ENCODE assay signal across 8 mouse cellular contexts in the genomic region with DNA sequence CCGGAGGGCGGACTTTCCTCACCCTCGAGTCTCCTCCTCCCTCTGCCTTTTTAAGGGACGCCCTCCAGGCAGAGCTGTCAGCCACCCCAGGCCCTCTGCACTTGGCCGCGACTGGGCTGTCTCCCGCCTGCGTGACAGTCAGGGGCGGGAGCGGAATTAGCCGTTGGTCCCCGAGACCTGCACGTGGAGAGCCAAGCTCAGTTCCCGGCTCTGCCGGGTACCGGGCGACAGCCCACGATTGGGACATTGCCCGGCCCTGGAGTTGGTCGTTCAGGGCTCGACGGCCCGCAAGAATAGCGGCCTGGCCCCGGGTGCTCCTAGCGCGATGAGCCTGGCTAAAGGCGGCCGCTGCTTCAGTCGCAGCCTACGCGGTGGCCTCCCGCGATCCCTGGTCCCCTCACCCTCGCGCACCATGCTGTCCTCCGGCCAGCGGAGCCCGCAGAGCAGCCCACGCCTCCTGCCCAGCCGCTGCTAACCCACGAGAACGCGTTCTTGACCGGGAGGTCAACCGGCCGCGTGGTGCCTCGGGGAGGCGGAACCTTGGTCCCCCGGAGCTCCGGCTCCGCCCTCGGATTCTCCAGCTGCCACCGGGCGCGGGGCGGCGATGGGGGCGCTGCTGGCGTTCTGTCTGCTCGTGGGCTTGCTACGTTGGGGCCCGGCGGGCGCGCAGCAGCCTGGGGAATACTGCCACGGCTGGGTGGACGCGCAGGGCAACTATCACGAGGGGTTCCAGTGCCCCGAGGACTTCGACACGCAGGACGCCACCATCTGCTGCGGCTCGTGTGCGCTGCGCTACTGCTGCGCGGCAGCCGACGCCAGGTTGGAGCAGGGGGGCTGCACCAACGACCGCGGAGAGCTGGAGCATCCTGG. TPM values are rescaled to one million over a fixed set of nuclear protein-coding genes. Genes with fewer than 3 reads are reported as not detected.
DNase-seq lines count a peak whose midpoint lies in the region; ATAC-seq lines count a peak whose summit lies in the region.

Gene Shisa3 (plus strand): TSS at position 79 of the 870 bp plus-strand sequence.

- H3K9me3 ChIP-seq in intestine, embryonic 15.5 days = no peaks in the 10 kb centered on the region
- H3K9me3 ChIP-seq in liver, embryonic 16.5 days (replicated peaks; ENCODE audit: control insufficient read depth, low read length) = no peaks in the 10 kb centered on the region
- H3K9me3 ChIP-seq in neural tube, embryonic 15.5 days (replicated peaks) = no peaks in the 10 kb centered on the region

- H3K27ac ChIP-seq in intestine, embryonic 15.5 days = peak within 1 kb of the TSS; percentile 11; the same call in 1 of the 2 replicates
- no peak within 1 kb of the TSS for H3K27ac ChIP-seq in liver, embryonic 16.5 days (ENCODE audit: low read length)
- no peak within 1 kb of the TSS for H3K27ac ChIP-seq in neural tube, embryonic 15.5 days (replicated peaks)

- peaks cover 51% of the 10 kb centered on the region for H3K27me3 ChIP-seq in intestine, embryonic 15.5 days (replicated peaks)
- peaks cover 67% of the 10 kb centered on the region for H3K27me3 ChIP-seq in liver, embryonic 16.5 days (ENCODE audit: control insufficient read depth, insufficient read depth, low read depth, low read length)
- peaks cover 56% of the 10 kb centered on the region for H3K27me3 ChIP-seq in neural tube, embryonic 15.5 days (replicated peaks)

- H3K4me2 ChIP-seq in intestine, embryonic 15.5 days (replicated peaks) = peak within 1 kb of the TSS; percentile 96
- H3K4me2 ChIP-seq in liver, embryonic 16.5 days (ENCODE audit: low read depth, low read length) = peak within 1 kb of the TSS; percentile 58
- H3K4me2 ChIP-seq in neural tube, embryonic 15.5 days = peak within 1 kb of the TSS; percentile 76

- H3K9ac ChIP-seq in intestine, embryonic 15.5 days = peak within 1 kb of the TSS; percentile 44
- H3K9ac ChIP-seq in liver, embryonic 16.5 days (ENCODE audit: low read depth, low read length) = no peak within 1 kb of the TSS
- peak within 1 kb of the TSS; percentile 29 for H3K9ac ChIP-seq in neural tube, embryonic 15.5 days (replicated peaks)

- intact Hi-C loops in gastrocnemius, postnatal 14 days (cut with DNase I; ENCODE audit: low total_unique reads) = no loop called here
- intact Hi-C loops in left cerebral cortex, postnatal 36 days (cut with DNase I) = loop anchor here (5.0 kb wide), 1 partner anchor 511 kb away; the partner anchor contains the start of gene Phox2b

- peak; percentile 84 for ATAC-seq in intestine, embryonic 15.5 days
- no peak for ATAC-seq in liver, embryonic 16.5 days (ENCODE audit: low read depth)
- peak; percentile 72 for ATAC-seq in neural tube, embryonic 15.5 days (ENCODE audit: low FRiP score)

- H3K4me3 ChIP-seq in intestine, embryonic 15.5 days (replicated peaks) = peak within 1 kb of the TSS; percentile 51
- H3K4me3 ChIP-seq in liver, embryonic 16.5 days (ENCODE audit: low read depth, low read length) = peak within 1 kb of the TSS; percentile 47
- H3K4me3 ChIP-seq in neural tube, embryonic 15.5 days (replicated peaks) = peak within 1 kb of the TSS; percentile 45

- no peaks in the 10 kb centered on the region for H3K36me3 ChIP-seq in intestine, embryonic 15.5 days
- no peaks in the 10 kb centered on the region for H3K36me3 ChIP-seq in liver, embryonic 16.5 days (ENCODE audit: control insufficient read depth, insufficient read depth)
- no peaks in the 10 kb centered on the region for H3K36me3 ChIP-seq in neural tube, embryonic 15.5 days

- H3K4me1 ChIP-seq in intestine, embryonic 15.5 days (replicated peaks) = peaks cover 15% of the 10 kb centered on the region
- H3K4me1 ChIP-seq in liver, embryonic 16.5 days (ENCODE audit: control insufficient read depth, low read depth, low read length) = peaks cover 5% of the 10 kb centered on the region
- H3K4me1 ChIP-seq in neural tube, embryonic 15.5 days = peaks cover 25% of the 10 kb centered on the region

- peak; percentile 19 for DNase-seq in ovary, postnatal 10 days (ENCODE audit: low spot score)
- DNase-seq in ovary, adult 18-20 months (ENCODE audit: low spot score) = no peak
- peak; percentile 38 to 52 for DNase-seq in cerebellum, postnatal 10 days
- peak; percentile 37 for DNase-seq in gastrocnemius, postnatal 14 days
- no peak for DNase-seq in left cerebral cortex, postnatal 36 days (ENCODE audit: low spot score in 2 of 2)

- under 1% methylated on average over 83 of the region's 86 CpGs for WGBS in intestine, embryonic 15.5 days
- WGBS in liver, embryonic 16.5 days (ENCODE audit: insufficient replicate concordance) = under 1% methylated on average over 86 of the region's 86 CpGs
- WGBS in neural tube, embryonic 15.5 days = under 1% methylated on average over 86 of the region's 86 CpGs

RNA-seq across cellular contexts. Expression of gene Shisa3, which starts in this region (rescaled TPM):
- total RNA-seq in gastrocnemius, postnatal 14 days (2021) = 1 to 10 TPM; 2.1 to 2.2 TPM
- polyA plus RNA-seq in intestine, embryonic 15.5 days (2015; fragmentation: Nextera tagmentation; extraction: Ambion mirVana) = 15.0 and 15.2 TPM in 2 replicates
- 0.43 and 0.47 TPM in 2 replicates for polyA plus RNA-seq in liver, embryonic 16.5 days (2015; fragmentation: Nextera tagmentation; extraction: Ambion mirVana)
- 3.0 and 3.7 TPM in 2 replicates for polyA plus RNA-seq in neural tube, embryonic 15.5 days (2015; fragmentation: Nextera tagmentation; extraction: Ambion mirVana)
- 1 to 10 TPM; 1.2 TPM for total RNA-seq in left cerebral cortex, postnatal 36 days (2021)

Comparison
In these comparisons a context has a peak if more than half of its experiments do, and no peak if none do; other contexts are left out.
1. DNase-seq: peak in ovary, postnatal 10 days (single experiment), cerebellum, postnatal 10 days (2 of 2) and gastrocnemius, postnatal 14 days (single experiment); none in ovary, adult 18-20 months (single experiment) and left cerebral cortex, postnatal 36 days (0 of 2).
2. Peak in every context shown above with its lines, with median percentiles within 50 percentile points of each other: H3K4me2 ChIP-seq and H3K4me3 ChIP-seq.